Mouse (Mus musculus): Measurements from ENCODE around the gene Tnfrsf25.

DNA sequence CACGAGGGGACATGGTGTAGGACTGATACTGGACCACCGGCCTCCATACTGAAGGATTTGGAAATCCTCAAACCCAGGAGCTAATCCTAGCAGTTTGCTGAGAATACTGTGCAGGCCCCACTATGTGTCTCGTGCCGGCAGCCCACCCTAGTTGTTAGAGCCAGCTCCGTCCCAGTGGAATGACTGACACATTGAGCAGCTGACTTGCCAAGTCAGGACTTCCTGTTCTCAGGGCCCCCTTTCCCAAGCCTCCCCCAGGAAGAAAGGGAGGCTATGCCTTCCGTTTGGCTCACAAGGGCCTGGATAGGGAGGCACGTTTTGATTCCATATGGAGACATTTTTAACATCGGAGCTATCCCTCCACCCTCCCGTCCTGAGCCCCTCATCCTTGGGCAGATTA, 25.5 kb upstream of the Tnfrsf25 start:
- TF ChIP-seq CTCF (IDR thresholded peaks at IDR 0.05; ENCODE audit: borderline replicate concordance, insufficient read depth, low read depth, low read length) (no peak), POLR2A (IDR thresholded peaks at IDR 0.05; ENCODE audit: borderline replicate concordance, insufficient read depth, low read length) (no peak)

Data from cerebellum, adult 2 months (tissue).